Mouse (Mus musculus) heart, adult 9 months (tissue): ENCODE data around the gene Cep57.

ENCODE experiments used
- DNase-seq, 2 experiments: peaks; one replicate each; pipeline ENCODE4 v3.0.0; 2022; ENCODE audit warnings: low spot score in 2 of 2

The Cep57 gene

GRCm38 (mm10) chr9:13826832-13827405 lies at the start of gene Cep57:
Gene Cep57 (minus strand): TSS chr9:13827107.
- DNase-seq, result peak; percentile 94 to 97

- peak in 1 of 2 experiments; percentile 11 for DNase-seq
Observed at GRCm38 (mm10) chr9:13875340-13875739, 48.4 kb upstream of the Cep57 start.

GRCm38 (mm10) chr9:13874359-13874758 lies 47.5 kb upstream of the Cep57 start:
- DNase-seq, result no peak

- DNase-seq, result no peak
Observed at GRCm38 (mm10) chr9:13871631-13872030, 44.7 kb upstream of the Cep57 start.

- DNase-seq, result no peak
Observed at GRCm38 (mm10) chr9:13867646-13868045, 40.7 kb upstream of the Cep57 start.

- no peak for DNase-seq
Observed at GRCm38 (mm10) chr9:13856777-13857176, 29.9 kb upstream of the Cep57 start.

- DNase-seq, result no peak
Observed at GRCm38 (mm10) chr9:13856247-13856646, 29.3 kb upstream of the Cep57 start.

GRCm38 (mm10) chr9:13853876-13854275 lies 27.0 kb upstream of the Cep57 start:
- DNase-seq, result no peak

GRCm38 (mm10) chr9:13848481-13849480 lies 21.9 kb upstream of the Cep57 start:
- DNase-seq, result peak in 1 of 2 experiments; percentile 18

- no peak for DNase-seq
Observed at GRCm38 (mm10) chr9:13847591-13847990, 20.7 kb upstream of the Cep57 start.

- DNase-seq, result no peak
Observed at GRCm38 (mm10) chr9:13836726-13837125, 9.8 kb upstream of the Cep57 start.

GRCm38 (mm10) chr9:13835256-13835655 lies 8.3 kb upstream of the Cep57 start:
- DNase-seq, result peak in 1 of 2 experiments; percentile 18

GRCm38 (mm10) chr9:13828087-13828441 lies 1.2 kb upstream of the Cep57 start:
- no peak for DNase-seq

- peak; percentile 100 for DNase-seq
Observed at GRCm38 (mm10) chr9:13827406-13828086, 639 bp upstream of the Cep57 start, which contains the start of gene Fam76b. Gene Fam76b (plus strand): TSS chr9:13827716.

GRCm38 (mm10) chr9:13826391-13826805 lies 509 bp downstream of the Cep57 start:
- peak in 1 of 2 experiments; percentile 60 for DNase-seq

GRCm38 (mm10) chr9:13825896-13826295 lies 1.0 kb downstream of the Cep57 start:
- no peak for DNase-seq

- no peak for DNase-seq
Observed at GRCm38 (mm10) chr9:13820774-13821173, 6.1 kb downstream of the Cep57 start.

- DNase-seq, result no peak
Observed at GRCm38 (mm10) chr9:13818369-13818768, 8.5 kb downstream of the Cep57 start.

- no peak for DNase-seq
Observed at GRCm38 (mm10) chr9:13809937-13810336, 17.0 kb downstream of the Cep57 start.

GRCm38 (mm10) chr9:13807657-13808056 lies 19.2 kb downstream of the Cep57 start:
- no peak for DNase-seq

GRCm38 (mm10) chr9:13806854-13807253 lies 20.1 kb downstream of the Cep57 start:
- DNase-seq, result no peak

- DNase-seq, result no peak
Observed at GRCm38 (mm10) chr9:13804480-13804879, 22.4 kb downstream of the Cep57 start.
